Mouse (Mus musculus) midbrain, postnatal 0 days (tissue): Measurements from ENCODE around the gene Ccl5. TPM values are rescaled to one million over a fixed set of nuclear protein-coding genes. Genes with fewer than 3 reads are reported as not detected.

Experiments used
- ATAC-seq: fragments of 200-750 bp; cut with Nextera tagmentation; 2 replicates; pipeline ENCODE4 v1.8.0; 2017; ENCODE audit warnings: moderate number of reproducible peaks, mild to moderate bottlenecking, moderate TSS enrichment, moderate library complexity; ENCODE audit not compliant: low FRiP score
- DNase-seq: peaks from one replicate; pipeline ENCODE4 v3.0.0-alpha.2; 2015; ENCODE audit warnings: low spot score
- H3K27ac ChIP-seq: fragments of 300-500 bp; sonication (generic); 2 replicates; pipeline ENCODE4 v1.5.1; 2014; ENCODE audit warnings: low read depth, mild to moderate bottlenecking, low read length, mixed read lengths
- H3K27me3 ChIP-seq: fragments of 300-500 bp; sonication (generic); 2 replicates; pipeline ENCODE4 v1.6.1; 2014; ENCODE audit warnings: low read length, control low read depth, mixed read lengths; ENCODE audit not compliant: insufficient read depth
- H3K36me3 ChIP-seq: fragments of 300-500 bp; sonication (generic); 2 replicates; pipeline ENCODE4 v1.6.1; 2014; ENCODE audit warnings: low read length, control low read depth, mixed read lengths; ENCODE audit not compliant: insufficient read depth
- H3K4me1 ChIP-seq: fragments of 300-500 bp; sonication (generic); 2 replicates; pipeline ENCODE4 v1.6.1; 2014; ENCODE audit warnings: mild to moderate bottlenecking, control low read depth, antibody characterized with exemption, low read length, mixed read lengths; ENCODE audit not compliant: insufficient read depth
- H3K4me2 ChIP-seq: fragments of 300-500 bp; sonication (generic); 2 replicates; pipeline ENCODE4 v1.6.1; 2014; ENCODE audit warnings: low read depth, mild to moderate bottlenecking, low read length, mixed read lengths; ENCODE audit not compliant: poor library complexity, severe bottlenecking
- H3K4me3 ChIP-seq: fragments of 300-500 bp; sonication (generic); 2 replicates; pipeline ENCODE4 v1.5.1; 2014; ENCODE audit warnings: low read depth, mild to moderate bottlenecking, low read length, moderate library complexity
- H3K9ac ChIP-seq: fragments of 300-500 bp; sonication (generic); replicated peaks from 2 replicates; pipeline ENCODE4 v1.6.1; 2014; ENCODE audit warnings: mild to moderate bottlenecking, low read length, moderate library complexity, mixed read lengths; ENCODE audit not compliant: poor library complexity, severe bottlenecking
- H3K9me3 ChIP-seq: fragments of 300-500 bp; sonication (generic); 2 replicates; pipeline ENCODE4 v1.6.1; 2016; ENCODE audit warnings: low read length, control low read depth
- CTCF ChIP-seq: IDR thresholded peaks from 2 replicates; pipeline ENCODE4 v1.5.1; 2016; ENCODE audit warnings: antibody characterized with exemption, mild to moderate bottlenecking
- WGBS: fragments of 180-500 bp; shearing (Covaris S2); extraction: QIAGEN DNeasy Blood & Tissue Kit; methylation state at CpG from one replicate; pipeline ENCODE4 v1.1.7; 2014; 5-methylcytosine and 5-hydroxymethylcytosine counted together
- polyA plus RNA-seq: library from polyadenylated mRNA; unstranded; fragments of >200 nt; fragmentation: Nextera tagmentation; extraction: Ambion mirVana; gene quantifications from 2 replicates; pipeline ENCODE4 v1.2.1, GENCODE M21; 2015
- total RNA-seq: library from RNA; depleted of rRNA; stranded (reverse); fragments of >200 nt; gene quantifications from 2 replicates; pipeline ENCODE4 v1.2.3, GENCODE M21; 2014; rRNA removed

Ccl5 gene
- total and polyA plus RNA-seq, 2 experiments from 2014 or later: not detected

DNA sequence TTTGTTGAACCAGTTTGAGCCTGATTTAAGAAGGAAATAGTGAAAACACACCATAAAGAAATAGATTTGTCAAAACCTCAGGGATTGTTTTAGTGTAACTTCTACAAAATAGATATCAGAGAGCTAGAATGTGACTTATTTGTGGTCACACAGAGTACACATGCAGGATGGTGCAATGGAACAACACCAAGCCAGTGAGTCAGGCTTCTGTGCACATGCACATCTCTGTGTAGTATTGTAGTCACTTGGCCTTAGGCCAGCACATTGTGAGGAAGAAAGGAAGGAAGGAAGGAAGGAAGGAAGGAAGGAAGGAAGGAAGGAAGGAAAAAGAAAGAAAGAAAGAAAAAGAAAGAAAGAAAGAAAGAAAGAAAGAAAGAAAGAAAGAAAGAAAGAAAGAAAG, 13.2 kb downstream of the Ccl5 start:
- H3K36me3 ChIP-seq: 0 out of 2 replicates have a peak, but pooled peaks cover 3% of the 10 kb centered on the region
- TF ChIP-seq CTCF: no peak
- ATAC-seq: no peak

DNA sequence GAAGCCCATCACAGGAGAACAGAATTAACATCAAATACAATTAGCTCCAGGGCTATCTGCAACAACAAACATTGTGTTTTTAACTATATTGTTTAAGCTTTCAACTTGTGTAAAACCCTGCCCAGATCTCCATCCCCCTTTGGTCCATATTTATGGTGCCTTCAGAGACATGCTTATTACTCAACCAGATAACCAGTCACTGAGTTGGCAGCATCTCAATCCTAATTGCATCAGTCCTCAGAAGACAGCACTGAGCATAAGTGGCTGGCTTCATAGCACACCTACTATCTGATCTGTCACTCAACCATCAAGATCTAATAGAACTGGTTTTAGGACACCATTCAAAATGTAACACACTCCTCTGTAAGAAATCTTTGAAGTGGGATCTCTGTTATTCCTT, 20.8 kb downstream of the Ccl5 start:
- H3K4me1 ChIP-seq: no peaks in the 10 kb centered on the region
- no peak overlapping the region for H3K4me3 ChIP-seq
- H3K36me3 ChIP-seq: peaks cover 19% of the 10 kb centered on the region; the same call in 1 of the 2 replicates
- no peak overlapping the region for H3K4me2 ChIP-seq
- H3K27me3 ChIP-seq: no peaks in the 10 kb centered on the region
- H3K9me3 ChIP-seq: no peaks in the 10 kb centered on the region
- ATAC-seq (no peak), DNase-seq (no peak)
- TF ChIP-seq CTCF: no peak
- no peak overlapping the region for H3K27ac ChIP-seq
- no peak overlapping the region for H3K9ac ChIP-seq

More for the DNA sequence above, 13.2 kb downstream of the Ccl5 start:
- no peaks in the 10 kb centered on the region for H3K9me3 ChIP-seq
- no peak overlapping the region for H3K9ac ChIP-seq
- no peak overlapping the region for H3K4me2 ChIP-seq
- DNase-seq: no peak
- H3K27me3 ChIP-seq: no peaks in the 10 kb centered on the region
- H3K27ac ChIP-seq: no peak overlapping the region
- H3K4me3 ChIP-seq: no peak overlapping the region
- no peaks in the 10 kb centered on the region for H3K4me1 ChIP-seq

DNA sequence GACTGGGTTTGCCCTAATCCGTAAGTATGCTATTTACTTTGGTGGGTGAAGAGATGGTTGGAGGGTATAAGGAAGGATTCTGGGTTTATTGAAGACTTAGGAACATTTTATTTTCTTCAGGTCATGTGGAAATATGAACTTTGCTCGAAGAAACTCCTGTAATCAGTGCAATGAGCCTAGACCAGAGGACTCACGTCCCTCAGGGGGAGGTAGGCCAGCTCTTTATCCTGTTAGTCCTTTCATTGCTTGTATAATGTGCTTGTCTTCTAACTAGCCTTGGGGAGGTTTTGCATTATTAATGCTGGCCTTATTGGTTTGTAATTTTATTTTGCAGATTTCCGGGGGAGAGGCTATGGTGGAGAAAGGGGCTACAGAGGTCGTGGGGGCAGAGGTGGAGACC, 26.0 kb downstream of the Ccl5 start:
- no peak for TF ChIP-seq CTCF
- Histone ChIP-seq H3K36me3 (peaks cover 36% of the 10 kb centered on the region; the same call in 1 of the 2 replicates), H3K4me3 (no peak overlapping the region), H3K27ac (no peak overlapping the region), H3K27me3 (no peaks in the 10 kb centered on the region), H3K9me3 (no peaks in the 10 kb centered on the region), H3K4me1 (no peaks in the 10 kb centered on the region), H3K4me2 (no peak overlapping the region), H3K9ac (no peak overlapping the region)
- 93% methylated on average over 5 of the region's 5 CpGs for WGBS
- no peak for ATAC-seq
- DNase-seq: no peak

DNA sequence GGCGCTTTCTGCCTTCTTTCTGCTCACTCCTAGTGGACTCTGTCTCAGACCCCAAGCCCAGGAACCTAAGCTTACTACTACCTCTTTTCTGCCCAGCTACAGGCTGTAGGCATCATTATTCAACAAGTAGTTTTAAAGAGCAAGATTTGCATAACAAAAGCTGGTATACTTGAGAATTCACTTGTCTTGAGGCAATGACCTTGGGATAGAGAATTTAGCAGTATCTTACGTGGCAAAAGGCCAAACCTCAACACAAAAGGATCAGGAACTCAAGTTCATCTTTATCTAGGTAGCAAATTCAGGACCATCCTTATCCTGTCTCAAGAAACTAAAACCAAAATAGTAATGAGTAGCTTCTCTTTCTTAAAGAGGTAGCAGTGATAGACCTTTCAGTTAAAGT, 34.7 kb downstream of the Ccl5 start:
- no peak overlapping the region for H3K4me3 ChIP-seq
- peaks cover 6% of the 10 kb centered on the region; the same call in 1 of the 2 replicates for H3K36me3 ChIP-seq
- no peak overlapping the region for H3K27ac ChIP-seq
- H3K9me3 ChIP-seq: no peaks in the 10 kb centered on the region
- H3K9ac ChIP-seq: no peak overlapping the region
- no peak overlapping the region for H3K4me2 ChIP-seq
- H3K27me3 ChIP-seq: no peaks in the 10 kb centered on the region
- no peaks in the 10 kb centered on the region for H3K4me1 ChIP-seq
- WGBS: 63% methylated on average over 2 of the region's 2 CpGs
- no peak for DNase-seq
- TF ChIP-seq CTCF: no peak
- no peak for ATAC-seq

DNA sequence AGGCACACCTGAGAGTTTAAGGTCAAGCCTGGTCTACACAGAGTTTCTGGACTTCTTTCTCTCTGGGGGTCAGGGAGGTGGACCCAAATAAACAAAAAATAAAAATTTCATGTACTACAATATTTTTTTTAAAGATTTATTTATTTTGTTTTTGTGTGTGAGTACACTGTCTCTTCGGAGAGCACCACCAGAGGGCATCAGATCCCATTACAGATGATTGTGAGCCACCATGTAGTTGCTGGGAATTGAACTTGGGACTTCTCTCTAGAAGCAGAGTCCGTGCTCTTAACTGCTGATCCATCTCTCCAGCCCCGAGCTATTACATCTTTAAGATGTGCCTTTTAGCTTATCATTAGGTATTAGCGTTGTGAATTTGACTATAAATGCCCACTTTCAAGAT, 38.8 kb downstream of the Ccl5 start:
- Histone ChIP-seq H3K9me3 (no peaks in the 10 kb centered on the region), H3K4me2 (no peak overlapping the region), H3K27me3 (no peaks in the 10 kb centered on the region), H3K36me3 (peaks cover 9% of the 10 kb centered on the region; the same call in 1 of the 2 replicates), H3K9ac (no peak overlapping the region), H3K27ac (no peak overlapping the region), H3K4me1 (no peaks in the 10 kb centered on the region), H3K4me3 (no peak overlapping the region)
- 93% methylated on average over 4 of the region's 4 CpGs for WGBS
- TF ChIP-seq CTCF: peak; percentile 46
- DNase-seq (no peak), ATAC-seq (no peak)

Other genes with a start within 250 kb of the Ccl5 start
- gene Slfn14, start 243.8 kb downstream of the Ccl5 start, total RNA-seq: not detected in 2 replicates
- not detected in 2 replicates for gene Slfn14, start 243.8 kb downstream of the Ccl5 start, polyA plus RNA-seq
- gene Ap2b1, start 231.5 kb downstream of the Ccl5 start, total RNA-seq: 232 and 258 TPM in 2 replicates
- gene Ap2b1, start 231.5 kb downstream of the Ccl5 start, polyA plus RNA-seq: 107 and 110 TPM in 2 replicates
- 9.5 and 10.1 TPM in 2 replicates for gene Pex12, start 227.9 kb downstream of the Ccl5 start, total RNA-seq
- gene Pex12, start 227.9 kb downstream of the Ccl5 start, polyA plus RNA-seq: 10.4 and 11.8 TPM in 2 replicates
- gene Rasl10b, start 121.4 kb downstream of the Ccl5 start, total RNA-seq: 110 and 126 TPM in 2 replicates
- gene Rasl10b, start 121.4 kb downstream of the Ccl5 start, polyA plus RNA-seq: 43.9 and 44.3 TPM in 2 replicates
- 0.44 and 0.85 TPM in 2 replicates for gene Gas2l2, start 101.1 kb downstream of the Ccl5 start, total RNA-seq
- gene Gas2l2, start 101.1 kb downstream of the Ccl5 start, polyA plus RNA-seq: 0.52 and 0.67 TPM in 2 replicates
- not detected in 2 replicates for gene 1700020L24Rik, start 92.8 kb downstream of the Ccl5 start, total RNA-seq
- gene 1700020L24Rik, start 92.8 kb downstream of the Ccl5 start, polyA plus RNA-seq: 0.57 and 0.79 TPM in 2 replicates
- gene Mmp28, start 67.4 kb downstream of the Ccl5 start, total RNA-seq: 5.4 and 5.5 TPM in 2 replicates
- 1.2 and 1.4 TPM in 2 replicates for gene Mmp28, start 67.4 kb downstream of the Ccl5 start, polyA plus RNA-seq
- gene Taf15, start 57.4 kb downstream of the Ccl5 start, total RNA-seq: 18.2 and 30.6 TPM in 2 replicates
- gene Taf15, start 57.4 kb downstream of the Ccl5 start, polyA plus RNA-seq: 6.5 and 9.6 TPM in 2 replicates
- not detected in 2 replicates for gene Heatr9, start 8.3 kb downstream of the Ccl5 start, total RNA-seq
- not detected in 2 replicates for gene Heatr9, start 8.3 kb downstream of the Ccl5 start, polyA plus RNA-seq
- gene Ccl9, start 48.1 kb upstream of the Ccl5 start, total RNA-seq: 1.3 and 2.9 TPM in 2 replicates
- 1.9 and 2.8 TPM in 2 replicates for gene Ccl9, start 48.1 kb upstream of the Ccl5 start, polyA plus RNA-seq
- gene Ccl6, start 62.6 kb upstream of the Ccl5 start, total RNA-seq: 1.8 and 2.4 TPM in 2 replicates
- gene Ccl6, start 62.6 kb upstream of the Ccl5 start, polyA plus RNA-seq: 3.6 and 4.4 TPM in 2 replicates
- not detected in 2 replicates for gene Rpl9-ps1, start 115.1 kb upstream of the Ccl5 start, total RNA-seq
- gene Rpl9-ps1, start 115.1 kb upstream of the Ccl5 start, polyA plus RNA-seq: not detected in 2 replicates
- gene Ccl3, start 118.8 kb upstream of the Ccl5 start, total RNA-seq: 0.76 and 5.3 TPM in 2 replicates
- 0.91 and 1.2 TPM in 2 replicates for gene Ccl3, start 118.8 kb upstream of the Ccl5 start, polyA plus RNA-seq
- gene Ccl4, start 132.1 kb upstream of the Ccl5 start, total RNA-seq: not detected in 2 replicates
- gene Ccl4, start 132.1 kb upstream of the Ccl5 start, polyA plus RNA-seq: not detected in 2 replicates
- gene Wfdc17, start 173.5 kb upstream of the Ccl5 start, total RNA-seq: not detected in 2 replicates
- gene Wfdc17, start 173.5 kb upstream of the Ccl5 start, polyA plus RNA-seq: 0.70 and 0.75 TPM in 2 replicates
- gene Wfdc18, start 178.5 kb upstream of the Ccl5 start, total RNA-seq: not detected in 2 replicates
- gene Wfdc18, start 178.5 kb upstream of the Ccl5 start, polyA plus RNA-seq: 1.3 TPM in 1 of 2 replicates, not detected in the other
- not detected in 2 replicates for gene Wfdc21, start 216.4 kb upstream of the Ccl5 start, total RNA-seq
- gene Wfdc21, start 216.4 kb upstream of the Ccl5 start, polyA plus RNA-seq: not detected in 2 replicates
- gene Heatr6, start 223.2 kb upstream of the Ccl5 start, total RNA-seq: 24.8 and 31.9 TPM in 2 replicates
- 22.0 and 25.9 TPM in 2 replicates for gene Heatr6, start 223.2 kb upstream of the Ccl5 start, polyA plus RNA-seq